Mouse (Mus musculus) ZHBTc4 (cell line): ENCODE results near the gene Ephb2.

ENCODE experiments used
- DNase-seq: peaks from one replicate; pipeline ENCODE4 v3.0.0-alpha.2; 2011; ENCODE audit warnings: low read depth, low spot score

The Ephb2 gene

GRCm38 (mm10) chr4:136761713-136762380 is 73.9 kb downstream of the Ephb2 start:
- no peak for DNase-seq

- no peak for DNase-seq
Observed at GRCm38 (mm10) chr4:136760882-136761281, 74.9 kb downstream of the Ephb2 start.

GRCm38 (mm10) chr4:136757096-136757495 is 78.7 kb downstream of the Ephb2 start:
- no peak for DNase-seq

GRCm38 (mm10) chr4:136756486-136756885 is 79.3 kb downstream of the Ephb2 start:
- DNase-seq, result no peak

- DNase-seq, result peak; percentile 59
Observed at GRCm38 (mm10) chr4:136755364-136755811, 80.4 kb downstream of the Ephb2 start.

GRCm38 (mm10) chr4:136754256-136754655 is 81.5 kb downstream of the Ephb2 start:
- no peak for DNase-seq

- DNase-seq, result no peak
Observed at GRCm38 (mm10) chr4:136751355-136752020, 84.3 kb downstream of the Ephb2 start.

GRCm38 (mm10) chr4:136750578-136751338 is 85.0 kb downstream of the Ephb2 start:
- peak; percentile 87 for DNase-seq

- DNase-seq, result no peak
Observed at GRCm38 (mm10) chr4:136749851-136750577, 85.8 kb downstream of the Ephb2 start.

GRCm38 (mm10) chr4:136749431-136749830 is 86.4 kb downstream of the Ephb2 start:
- no peak for DNase-seq

GRCm38 (mm10) chr4:136748842-136749392 is 86.9 kb downstream of the Ephb2 start:
- DNase-seq, result peak; percentile 71

GRCm38 (mm10) chr4:136746516-136746915 is 89.3 kb downstream of the Ephb2 start:
- DNase-seq, result no peak

- no peak for DNase-seq
Observed at GRCm38 (mm10) chr4:136742677-136743076, 93.1 kb downstream of the Ephb2 start.

GRCm38 (mm10) chr4:136741840-136742239 is 93.9 kb downstream of the Ephb2 start:
- no peak for DNase-seq

- no peak for DNase-seq
Observed at GRCm38 (mm10) chr4:136740963-136741362, 94.8 kb downstream of the Ephb2 start.

GRCm38 (mm10) chr4:136739189-136739588 is 96.6 kb downstream of the Ephb2 start:
- DNase-seq, result peak; percentile 49

GRCm38 (mm10) chr4:136738291-136738690 is 97.5 kb downstream of the Ephb2 start:
- no peak for DNase-seq

GRCm38 (mm10) chr4:136735856-136736255 is 99.9 kb downstream of the Ephb2 start:
- DNase-seq, result no peak

- DNase-seq, result no peak
Observed at GRCm38 (mm10) chr4:136734210-136734803, 101.5 kb downstream of the Ephb2 start.

GRCm38 (mm10) chr4:136733217-136733865 is 102.4 kb downstream of the Ephb2 start:
- no peak for DNase-seq
